Mouse (Mus musculus) hindbrain, embryonic 10.5 days (tissue): Measurements from ENCODE around the gene Ift140. TPM values are rescaled to one million over a fixed set of nuclear protein-coding genes. Genes with fewer than 3 reads are reported as not detected.
"Not testable (repeated sequence)": the region's sequence is repeated elsewhere in the genome, so short reads cannot be mapped to it uniquely, and the experiment has no call there.

Experiments
- DNase-seq: peaks from one replicate; pipeline ENCODE4 v3.0.0-alpha.2; 2017; ENCODE audit warnings: low spot score
- H3K27ac ChIP-seq: fragments of 300-500 bp; sonication (generic); 2 replicates; pipeline ENCODE4 v1.5.1; 2016; ENCODE audit warnings: mild to moderate bottlenecking, moderate library complexity
- H3K27me3 ChIP-seq: fragments of 300-500 bp; sonication (generic); 2 replicates; pipeline ENCODE4 v1.6.1; 2016; ENCODE audit warnings: mild to moderate bottlenecking; ENCODE audit not compliant: poor library complexity, insufficient read depth, severe bottlenecking
- H3K36me3 ChIP-seq: fragments of 300-500 bp; sonication (generic); 2 replicates; pipeline ENCODE4 v1.6.1; 2016; ENCODE audit warnings: mild to moderate bottlenecking, moderate library complexity
- H3K4me1 ChIP-seq: fragments of 300-500 bp; sonication (generic); replicated peaks from 2 replicates; pipeline ENCODE4 v1.6.1; 2016; ENCODE audit warnings: mild to moderate bottlenecking
- H3K4me3 ChIP-seq: fragments of 300-500 bp; sonication (generic); 2 replicates; pipeline ENCODE4 v1.5.1; 2016; ENCODE audit warnings: mild to moderate bottlenecking, moderate library complexity
- H3K9me3 ChIP-seq: fragments of 300-500 bp; sonication (generic); 2 replicates; pipeline ENCODE4 v1.6.1; 2016; ENCODE audit warnings: mild to moderate bottlenecking, moderate library complexity
- WGBS: fragments of 180-500 bp; shearing (Covaris S2); methylation state at CpG from one replicate; pipeline ENCODE4 v1.1.7; 2016; 5-methylcytosine and 5-hydroxymethylcytosine counted together
- polyA plus RNA-seq: library from polyadenylated mRNA; unstranded; fragments of >200 nt; fragmentation: Nextera tagmentation; extraction: Ambion mirVana; gene quantifications from 2 replicates; pipeline ENCODE4 v1.2.1, GENCODE M21; 2016

The Ift140 gene
- polyA plus RNA-seq, 1 experiment from 2014 or later = 25.1 TPM

GRCm38 (mm10) chr17:25111220-25111619 lies 95.3 kb downstream of the Ift140 start:
- no peak for DNase-seq
- Histone ChIP-seq H3K27me3 (no peaks in the 10 kb centered on the region), H3K27ac (no peak overlapping the region), H3K36me3 (peaks cover 82% of the 10 kb centered on the region), H3K4me3 (no peak overlapping the region), H3K4me1 (peaks cover 17% of the 10 kb centered on the region), H3K9me3 (no peaks in the 10 kb centered on the region)
- WGBS = 89% methylated on average over 5 of the region's 5 CpGs

- WGBS = 93% methylated on average over 8 of the region's 8 CpGs
- H3K4me3 ChIP-seq = no peak overlapping the region
- no peaks in the 10 kb centered on the region for H3K9me3 ChIP-seq
- DNase-seq = no peak
- H3K27ac ChIP-seq = no peak overlapping the region
- no peaks in the 10 kb centered on the region for H3K27me3 ChIP-seq
- peaks cover 75% of the 10 kb centered on the region for H3K36me3 ChIP-seq
- H3K4me1 ChIP-seq = peaks cover 20% of the 10 kb centered on the region
Observed at GRCm38 (mm10) chr17:25111739-25112422, 96.0 kb downstream of the Ift140 start.

- Histone ChIP-seq H3K4me1 (peaks cover 20% of the 10 kb centered on the region), H3K36me3 (peaks cover 70% of the 10 kb centered on the region), H3K4me3 (no peak overlapping the region), H3K27ac (no peak overlapping the region), H3K9me3 (no peaks in the 10 kb centered on the region), H3K27me3 (no peaks in the 10 kb centered on the region)
- DNase-seq = no peak
- 78% methylated on average over 3 of the region's 3 CpGs for WGBS
Observed at GRCm38 (mm10) chr17:25112423-25112810, 96.5 kb downstream of the Ift140 start.

- Histone ChIP-seq H3K4me1 (peaks cover 20% of the 10 kb centered on the region), H3K4me3 (peak overlapping the region; percentile 64), H3K27ac (peak overlapping the region; percentile 96), H3K27me3 (no peaks in the 10 kb centered on the region), H3K9me3 (no peaks in the 10 kb centered on the region), H3K36me3 (peaks cover 43% of the 10 kb centered on the region)
- WGBS = 14% methylated on average over 23 of the region's 23 CpGs
- no peak for DNase-seq
Observed at GRCm38 (mm10) chr17:25114908-25115645, 99.2 kb downstream of the Ift140 start.

- WGBS = 6% methylated on average over 40 of the region's 40 CpGs
- peak; percentile 92 for DNase-seq
- no peaks in the 10 kb centered on the region for H3K9me3 ChIP-seq
Observed at GRCm38 (mm10) chr17:25115664-25116432, 100.0 kb downstream of the Ift140 start, which contains the start of gene Telo2. TSS of gene Telo2 (minus strand) at chr17:25115967.

GRCm38 (mm10) chr17:25117263-25117662 lies 101.4 kb downstream of the Ift140 start:
- Histone ChIP-seq H3K4me3 (no peak overlapping the region), H3K36me3 (peaks cover 22% of the 10 kb centered on the region), H3K4me1 (peaks cover 20% of the 10 kb centered on the region), H3K27me3 (no peaks in the 10 kb centered on the region; the same call in 1 of the 2 replicates), H3K27ac (no peak overlapping the region), H3K9me3 (no peaks in the 10 kb centered on the region)
- DNase-seq = no peak
- 32% methylated on average over 4 of the region's 4 CpGs for WGBS

More at GRCm38 (mm10) chr17:25115664-25116432, 100.0 kb downstream of the Ift140 start, which contains the start of gene Telo2:
- Histone ChIP-seq H3K27me3 (no peaks in the 10 kb centered on the region), H3K4me1 (peaks cover 20% of the 10 kb centered on the region), H3K27ac (peak within 1 kb of the TSS; percentile 96), H3K4me3 (peak within 1 kb of the TSS; percentile 64), H3K36me3 (peaks cover 36% of the 10 kb centered on the region)

- no peaks in the 10 kb centered on the region for H3K36me3 ChIP-seq
- no peak within 1 kb of the TSS for H3K4me3 ChIP-seq
- DNase-seq = no peak
- no peaks in the 10 kb centered on the region; the same call in 1 of the 2 replicates for H3K27me3 ChIP-seq
- 46% methylated on average over 3 of the region's 3 CpGs for WGBS
- peaks cover 7% of the 10 kb centered on the region; the same call in 1 of the 2 replicates for H3K4me1 ChIP-seq
- no peak within 1 kb of the TSS for H3K27ac ChIP-seq
- no peaks in the 10 kb centered on the region for H3K9me3 ChIP-seq
Observed at GRCm38 (mm10) chr17:25120406-25120805, 104.5 kb downstream of the Ift140 start, which contains the start of gene Ptx4. TSS of gene Ptx4 (plus strand) at chr17:25120760.

GRCm38 (mm10) chr17:25123979-25124378 lies 108.1 kb downstream of the Ift140 start:
- Histone ChIP-seq H3K27ac (no peak overlapping the region), H3K4me1 (no peaks in the 10 kb centered on the region), H3K36me3 (no peaks in the 10 kb centered on the region), H3K4me3 (no peak overlapping the region), H3K9me3 (no peaks in the 10 kb centered on the region), H3K27me3 (no peaks in the 10 kb centered on the region; the same call in 1 of the 2 replicates)
- DNase-seq = peak; percentile 15
- 28% methylated on average over 7 of the region's 7 CpGs for WGBS

- H3K9me3 ChIP-seq, H3K27ac ChIP-seq, DNase-seq, H3K36me3 ChIP-seq, H3K4me3 ChIP-seq, H3K4me1 ChIP-seq, H3K27me3 ChIP-seq: not testable (repeated sequence)
- WGBS = 76% methylated on average over 3 of the region's 3 CpGs
Observed at GRCm38 (mm10) chr17:25125442-25126060, 109.7 kb downstream of the Ift140 start.

- Histone ChIP-seq H3K36me3 (no peaks in the 10 kb centered on the region), H3K4me3 (no peak overlapping the region), H3K9me3 (no peaks in the 10 kb centered on the region), H3K27ac (peak overlapping the region; percentile 0; the same call in 1 of the 2 replicates), H3K4me1 (no peaks in the 10 kb centered on the region), H3K27me3 (no peaks in the 10 kb centered on the region)
- no peak for DNase-seq
- WGBS = 61% methylated on average over 8 of the region's 8 CpGs
Observed at GRCm38 (mm10) chr17:25127079-25127478, 111.2 kb downstream of the Ift140 start.

GRCm38 (mm10) chr17:25127681-25128080 lies 111.8 kb downstream of the Ift140 start:
- Histone ChIP-seq H3K4me3 (no peak overlapping the region), H3K27ac (no peak overlapping the region), H3K36me3 (no peaks in the 10 kb centered on the region), H3K27me3 (no peaks in the 10 kb centered on the region), H3K9me3 (no peaks in the 10 kb centered on the region), H3K4me1 (no peaks in the 10 kb centered on the region)
- DNase-seq = no peak
- 80% methylated on average over 9 of the region's 9 CpGs for WGBS

GRCm38 (mm10) chr17:25130060-25130459 lies 114.2 kb downstream of the Ift140 start:
- WGBS = 90% methylated on average over 1 of the region's 1 CpGs
- Histone ChIP-seq H3K4me1 (peaks cover 12% of the 10 kb centered on the region), H3K27me3 (no peaks in the 10 kb centered on the region), H3K27ac (no peak overlapping the region), H3K36me3 (no peaks in the 10 kb centered on the region), H3K4me3 (no peak overlapping the region), H3K9me3 (no peaks in the 10 kb centered on the region)
- DNase-seq = no peak
